Mouse (Mus musculus): Measurements from ENCODE around the gene Slc5a10. TPM values are rescaled to one million over a fixed set of nuclear protein-coding genes. Genes with fewer than 3 reads are reported as not detected.

Slc5a10 gene
- polyA plus RNA-seq (2015; fragmentation: Nextera tagmentation; extraction: Ambion mirVana): 0.11 TPM in 1 of 2 replicates, not detected in the other

DNA sequence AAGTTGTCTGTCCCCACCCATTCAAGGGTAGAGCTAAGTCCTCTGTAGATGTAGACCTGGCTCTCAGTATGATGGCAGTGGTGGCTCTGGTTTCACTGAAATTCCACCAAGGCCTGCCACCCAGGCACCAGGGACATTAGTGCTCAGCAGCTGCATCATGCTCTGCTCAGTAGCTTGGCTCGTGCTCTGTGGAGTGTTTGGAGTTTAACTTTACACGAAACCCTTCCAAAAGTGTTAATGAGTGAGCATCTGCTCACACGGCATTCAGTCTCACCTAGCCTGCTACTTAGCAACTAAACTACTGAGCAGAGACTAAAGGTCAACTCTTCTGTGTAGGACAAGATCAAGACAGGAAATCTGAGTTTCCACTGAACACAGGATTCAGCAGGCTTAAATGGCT is at the start of gene Slc5a10:
Gene Slc5a10 (minus strand): TSS at position 191 of the 400 bp plus-strand sequence.
- Histone ChIP-seq H3K27ac (ENCODE audit: low read length) (no peak within 1 kb of the TSS), H3K36me3 (ENCODE audit: control insufficient read depth, insufficient read depth) (no peaks in the 10 kb centered on the region), H3K9me3 (replicated peaks; ENCODE audit: control insufficient read depth, low read length) (no peaks in the 10 kb centered on the region), H3K27me3 (ENCODE audit: control insufficient read depth, insufficient read depth, low read length) (no peaks in the 10 kb centered on the region), H3K4me2 (ENCODE audit: low read depth, low read length) (no peak within 1 kb of the TSS), H3K4me3 (ENCODE audit: low read length) (no peak within 1 kb of the TSS), H3K9ac (ENCODE audit: low read length) (no peak within 1 kb of the TSS), H3K4me1 (ENCODE audit: control insufficient read depth, insufficient read depth, low read length) (no peaks in the 10 kb centered on the region)
- ATAC-seq (replicated peaks; ENCODE audit: extremely low read depth, insufficient read depth, low FRiP score): no peak
- WGBS: 76% methylated on average over 3 of the region's 3 CpGs

DNA sequence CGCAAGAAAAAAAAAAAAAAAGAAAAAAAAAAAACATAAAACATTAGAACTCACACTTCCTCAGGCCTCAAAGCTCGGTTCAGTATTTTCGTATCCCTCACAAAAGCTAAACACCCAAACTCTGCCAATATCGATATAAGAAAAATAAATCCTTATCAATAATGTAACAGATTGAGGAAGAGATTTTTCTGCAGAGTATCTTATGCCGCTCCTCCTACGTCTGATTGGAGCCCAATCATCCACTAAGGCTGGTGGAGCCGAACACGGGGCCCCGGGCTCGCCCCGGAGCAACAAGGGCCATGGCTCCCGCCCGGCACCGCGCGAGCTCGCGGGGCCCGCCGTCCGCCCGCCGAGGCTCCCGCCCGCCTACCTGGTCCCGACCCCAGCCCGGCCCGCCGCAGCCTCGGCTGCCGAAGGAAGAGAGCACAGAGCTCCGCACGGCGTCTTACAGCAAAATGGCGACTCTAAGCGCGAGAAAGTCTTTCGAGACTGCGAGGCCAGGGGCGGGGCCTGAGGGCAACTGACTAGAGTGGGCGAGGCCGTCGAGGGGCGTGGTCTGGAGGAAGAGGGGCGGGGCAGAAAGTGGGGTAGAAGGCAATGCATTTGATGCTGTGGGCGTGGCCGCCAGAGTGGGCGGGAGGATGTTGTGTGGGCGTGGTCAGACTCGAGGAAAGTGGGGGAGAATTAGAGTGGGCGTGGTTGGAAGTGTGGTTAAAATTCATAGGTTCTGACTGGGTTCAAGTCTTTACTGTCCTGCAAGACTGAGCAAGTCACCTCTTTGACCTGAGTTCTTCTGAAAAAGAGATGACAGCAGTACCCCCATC is 41.2 kb upstream of the Slc5a10 start, which contains the start of gene Prpsap2:
Gene Prpsap2 (minus strand): TSS at position 505 of the 824 bp plus-strand sequence.
- under 1% methylated on average over 51 of the region's 51 CpGs for WGBS
- peak within 1 kb of the TSS; percentile 86 for H3K9ac ChIP-seq (ENCODE audit: low read length)
- H3K27me3 ChIP-seq (ENCODE audit: control insufficient read depth, insufficient read depth, low read length): no peaks in the 10 kb centered on the region
- peak; percentile 96 for ATAC-seq (replicated peaks; ENCODE audit: extremely low read depth, insufficient read depth, low FRiP score)
- H3K36me3 ChIP-seq (ENCODE audit: control insufficient read depth, insufficient read depth): peaks cover under 1% of the 10 kb centered on the region; the same call in 1 of the 2 replicates
- no peaks in the 10 kb centered on the region for H3K9me3 ChIP-seq (replicated peaks; ENCODE audit: control insufficient read depth, low read length)
- H3K4me3 ChIP-seq (ENCODE audit: low read length): peak within 1 kb of the TSS; percentile 75
- peak within 1 kb of the TSS; percentile 85 for H3K27ac ChIP-seq (ENCODE audit: low read length)
- H3K4me2 ChIP-seq (ENCODE audit: low read depth, low read length): peak within 1 kb of the TSS; percentile 73
- peaks cover 5% of the 10 kb centered on the region for H3K4me1 ChIP-seq (ENCODE audit: control insufficient read depth, insufficient read depth, low read length)

DNA sequence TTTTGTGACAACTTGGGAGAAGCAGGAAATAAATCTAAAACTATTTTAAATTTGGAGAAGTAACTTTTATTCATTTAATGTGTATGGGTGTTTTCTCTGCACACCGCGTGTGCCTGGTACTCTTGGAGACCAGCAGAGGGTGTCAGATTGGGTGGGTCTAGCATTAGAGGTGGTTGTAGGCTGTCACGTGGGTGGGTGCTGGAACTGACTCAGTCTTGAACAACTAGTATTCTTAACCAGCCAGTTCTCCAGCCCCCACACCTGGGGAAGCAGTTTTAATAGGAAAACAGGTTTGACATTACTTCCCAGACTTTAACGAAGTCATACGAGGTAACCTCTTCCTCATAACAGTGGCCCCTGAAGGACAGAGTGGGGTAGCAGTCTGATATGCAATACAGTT is 39.9 kb upstream of the Slc5a10 start:
- Histone ChIP-seq H3K9ac (ENCODE audit: low read length) (no peak overlapping the region), H3K4me3 (ENCODE audit: low read length) (no peak overlapping the region), H3K27me3 (ENCODE audit: control insufficient read depth, insufficient read depth, low read length) (no peaks in the 10 kb centered on the region), H3K36me3 (ENCODE audit: control insufficient read depth, insufficient read depth) (peaks cover 8% of the 10 kb centered on the region; the same call in 1 of the 2 replicates), H3K27ac (ENCODE audit: low read length) (no peak overlapping the region), H3K9me3 (replicated peaks; ENCODE audit: control insufficient read depth, low read length) (no peaks in the 10 kb centered on the region), H3K4me2 (ENCODE audit: low read depth, low read length) (peak overlapping the region; percentile 73), H3K4me1 (ENCODE audit: control insufficient read depth, insufficient read depth, low read length) (peaks cover 5% of the 10 kb centered on the region)
- ATAC-seq (replicated peaks; ENCODE audit: extremely low read depth, insufficient read depth, low FRiP score): no peak
- WGBS: 75% methylated on average over 5 of the region's 5 CpGs

DNA sequence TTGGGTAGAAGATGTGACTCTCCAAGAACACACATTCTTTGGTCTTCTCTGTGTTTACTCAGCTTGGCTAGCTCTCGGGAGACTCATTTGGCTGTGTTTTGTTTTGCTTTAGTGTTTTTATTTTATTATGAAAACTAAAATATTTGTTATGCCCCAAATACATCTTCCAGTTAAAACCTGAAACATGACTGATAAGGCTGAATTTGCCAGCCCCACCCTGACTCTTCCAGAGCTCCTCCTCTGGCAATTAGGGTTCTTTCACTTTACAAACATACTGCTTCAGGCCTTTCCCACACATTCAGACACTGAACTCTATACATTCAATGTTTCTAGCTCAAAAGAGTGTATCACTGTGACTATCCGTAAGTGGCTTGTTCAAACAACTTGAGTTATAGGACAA is 36.5 kb upstream of the Slc5a10 start:
- WGBS: 81% methylated on average over 2 of the region's 2 CpGs
- Histone ChIP-seq H3K4me3 (ENCODE audit: low read length) (no peak overlapping the region), H3K27me3 (ENCODE audit: control insufficient read depth, insufficient read depth, low read length) (no peaks in the 10 kb centered on the region), H3K4me1 (ENCODE audit: control insufficient read depth, insufficient read depth, low read length) (peaks cover 5% of the 10 kb centered on the region), H3K27ac (ENCODE audit: low read length) (no peak overlapping the region), H3K9ac (ENCODE audit: low read length) (no peak overlapping the region), H3K36me3 (ENCODE audit: control insufficient read depth, insufficient read depth) (peaks cover 28% of the 10 kb centered on the region), H3K9me3 (replicated peaks; ENCODE audit: control insufficient read depth, low read length) (no peaks in the 10 kb centered on the region), H3K4me2 (ENCODE audit: low read depth, low read length) (no peak overlapping the region)
- ATAC-seq (replicated peaks; ENCODE audit: extremely low read depth, insufficient read depth, low FRiP score): no peak

DNA sequence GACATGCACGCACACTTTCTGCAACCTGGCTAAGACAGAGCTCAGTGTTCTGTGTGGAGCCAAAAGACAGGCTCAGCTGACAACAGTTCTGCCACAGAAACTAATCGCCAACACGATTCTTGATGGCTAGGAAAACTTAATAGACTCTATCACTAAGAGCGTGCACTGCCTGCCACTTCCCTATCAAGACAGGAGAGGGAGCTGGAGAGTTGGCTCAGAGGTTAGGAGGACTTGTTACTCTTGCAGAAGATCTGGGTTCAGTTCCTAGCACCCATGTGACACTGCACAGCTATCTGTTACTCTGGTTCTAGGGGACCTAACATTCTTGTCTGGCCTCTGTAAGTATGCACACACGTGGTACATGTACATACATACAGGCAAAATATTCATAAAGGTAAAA is 31.0 kb upstream of the Slc5a10 start:
- WGBS: 82% methylated on average over 5 of the region's 5 CpGs
- H3K27me3 ChIP-seq (ENCODE audit: control insufficient read depth, insufficient read depth, low read length): no peaks in the 10 kb centered on the region
- no peak overlapping the region for H3K4me3 ChIP-seq (ENCODE audit: low read length)
- H3K9me3 ChIP-seq (replicated peaks; ENCODE audit: control insufficient read depth, low read length): no peaks in the 10 kb centered on the region
- H3K4me1 ChIP-seq (ENCODE audit: control insufficient read depth, insufficient read depth, low read length): no peaks in the 10 kb centered on the region
- peaks cover 33% of the 10 kb centered on the region for H3K36me3 ChIP-seq (ENCODE audit: control insufficient read depth, insufficient read depth)
- H3K4me2 ChIP-seq (ENCODE audit: low read depth, low read length): no peak overlapping the region
- no peak overlapping the region for H3K27ac ChIP-seq (ENCODE audit: low read length)
- no peak for ATAC-seq (replicated peaks; ENCODE audit: extremely low read depth, insufficient read depth, low FRiP score)
- H3K9ac ChIP-seq (ENCODE audit: low read length): no peak overlapping the region

DNA sequence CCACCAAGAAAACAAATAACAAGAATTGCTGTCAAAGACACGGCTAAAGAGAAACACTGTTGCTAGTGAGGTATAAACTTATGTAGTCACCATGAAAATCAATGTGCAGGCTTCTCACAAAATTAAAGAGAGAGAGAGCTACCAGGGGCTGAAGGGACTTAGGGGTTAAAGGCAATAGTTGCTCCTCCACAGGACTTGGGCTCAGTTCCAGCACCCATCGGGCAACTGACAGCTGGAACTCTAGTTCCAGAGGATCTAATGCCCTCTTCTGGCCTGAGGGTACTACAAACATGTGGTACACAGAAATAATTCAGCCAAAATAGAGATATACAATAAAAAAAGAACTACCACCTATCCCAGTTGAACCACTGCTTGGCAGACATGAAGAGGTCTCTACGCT is 26.5 kb upstream of the Slc5a10 start:
- Histone ChIP-seq H3K4me2 (ENCODE audit: low read depth, low read length) (no peak overlapping the region), H3K4me3 (ENCODE audit: low read length) (no peak overlapping the region), H3K4me1 (ENCODE audit: control insufficient read depth, insufficient read depth, low read length) (no peaks in the 10 kb centered on the region), H3K9me3 (replicated peaks; ENCODE audit: control insufficient read depth, low read length) (no peaks in the 10 kb centered on the region), H3K36me3 (ENCODE audit: control insufficient read depth, insufficient read depth) (peaks cover 18% of the 10 kb centered on the region), H3K27me3 (ENCODE audit: control insufficient read depth, insufficient read depth, low read length) (no peaks in the 10 kb centered on the region), H3K9ac (ENCODE audit: low read length) (no peak overlapping the region), H3K27ac (ENCODE audit: low read length) (no peak overlapping the region)
- ATAC-seq (replicated peaks; ENCODE audit: extremely low read depth, insufficient read depth, low FRiP score): no peak
- WGBS: 58% methylated on average over 3 of the region's 3 CpGs

DNA sequence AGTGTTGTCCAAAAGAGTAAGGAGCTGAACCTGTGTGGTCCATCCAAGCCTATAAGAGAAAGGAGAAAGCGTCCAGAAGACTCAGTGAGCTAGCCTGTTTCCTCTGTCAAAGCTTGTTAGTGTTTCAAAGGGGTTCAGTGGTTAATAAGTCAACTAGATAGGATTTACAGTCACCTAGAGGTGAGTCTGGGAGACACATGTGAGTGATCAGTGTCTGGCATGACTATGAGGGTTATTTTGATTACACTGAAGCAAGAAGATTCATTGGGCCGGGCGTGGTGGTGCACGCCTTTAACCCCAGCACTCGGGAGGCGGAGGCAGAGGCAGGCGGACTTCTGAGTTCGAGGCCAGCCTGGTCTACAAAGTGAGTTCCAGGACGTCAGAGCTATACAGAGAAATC is 25.2 kb upstream of the Slc5a10 start:
- no peak overlapping the region for H3K9ac ChIP-seq (ENCODE audit: low read length)
- H3K4me1 ChIP-seq (ENCODE audit: control insufficient read depth, insufficient read depth, low read length): no peaks in the 10 kb centered on the region
- no peak overlapping the region for H3K27ac ChIP-seq (ENCODE audit: low read length)
- peaks cover 13% of the 10 kb centered on the region for H3K36me3 ChIP-seq (ENCODE audit: control insufficient read depth, insufficient read depth)
- no peak overlapping the region for H3K4me3 ChIP-seq (ENCODE audit: low read length)
- 92% methylated on average over 9 of the region's 9 CpGs for WGBS
- no peak overlapping the region for H3K4me2 ChIP-seq (ENCODE audit: low read depth, low read length)
- no peaks in the 10 kb centered on the region for H3K9me3 ChIP-seq (replicated peaks; ENCODE audit: control insufficient read depth, low read length)
- no peaks in the 10 kb centered on the region for H3K27me3 ChIP-seq (ENCODE audit: control insufficient read depth, insufficient read depth, low read length)
- no peak for ATAC-seq (replicated peaks; ENCODE audit: extremely low read depth, insufficient read depth, low FRiP score)

DNA sequence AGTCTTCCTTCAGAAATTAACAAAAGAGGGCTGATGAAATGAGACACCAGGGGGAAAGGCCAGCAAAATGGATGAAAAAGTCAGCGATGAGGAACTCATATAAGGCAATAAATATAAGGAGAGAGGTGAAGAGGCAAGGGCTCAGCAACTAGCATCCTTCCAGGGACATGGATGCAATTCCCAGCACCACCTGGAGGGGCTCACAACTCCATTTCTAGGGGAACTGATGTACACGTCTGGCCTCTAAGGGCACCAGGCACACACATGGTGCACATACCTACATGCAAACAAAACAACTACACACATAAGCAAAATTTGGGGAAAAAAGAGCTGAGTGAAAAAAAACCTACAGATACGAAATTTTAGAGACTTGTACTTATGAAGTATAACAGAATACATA is 23.8 kb upstream of the Slc5a10 start:
- no peaks in the 10 kb centered on the region for H3K27me3 ChIP-seq (ENCODE audit: control insufficient read depth, insufficient read depth, low read length)
- ATAC-seq (replicated peaks; ENCODE audit: extremely low read depth, insufficient read depth, low FRiP score): no peak
- H3K27ac ChIP-seq (ENCODE audit: low read length): no peak overlapping the region
- peaks cover 25% of the 10 kb centered on the region for H3K36me3 ChIP-seq (ENCODE audit: control insufficient read depth, insufficient read depth)
- no peaks in the 10 kb centered on the region for H3K4me1 ChIP-seq (ENCODE audit: control insufficient read depth, insufficient read depth, low read length)
- H3K4me2 ChIP-seq (ENCODE audit: low read depth, low read length): no peak overlapping the region
- H3K9ac ChIP-seq (ENCODE audit: low read length): no peak overlapping the region
- no peak overlapping the region for H3K4me3 ChIP-seq (ENCODE audit: low read length)
- WGBS: 74% methylated on average over 3 of the region's 3 CpGs
- H3K9me3 ChIP-seq (replicated peaks; ENCODE audit: control insufficient read depth, low read length): no peaks in the 10 kb centered on the region

DNA sequence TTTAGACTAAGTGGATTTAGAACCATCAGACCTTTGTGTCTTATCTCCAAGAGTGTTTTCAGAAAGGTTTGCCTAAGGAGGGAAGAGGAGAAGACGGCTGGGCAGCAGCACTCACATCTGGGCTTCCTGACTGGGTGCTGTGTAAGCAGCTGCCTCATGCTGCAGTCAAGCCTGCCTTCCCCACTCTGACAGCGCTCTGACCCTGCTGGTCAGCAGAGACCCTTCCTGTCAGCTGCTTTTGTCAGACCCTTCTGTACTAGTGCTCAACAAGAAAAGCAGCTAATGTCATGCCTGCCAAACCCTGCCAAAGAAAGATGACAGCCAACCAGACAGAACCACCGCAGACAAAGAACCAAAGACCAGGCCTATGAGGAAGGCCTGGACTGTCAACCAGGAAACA is 23.1 kb upstream of the Slc5a10 start:
- Histone ChIP-seq H3K4me3 (ENCODE audit: low read length) (no peak overlapping the region), H3K36me3 (ENCODE audit: control insufficient read depth, insufficient read depth) (peaks cover 32% of the 10 kb centered on the region), H3K9me3 (replicated peaks; ENCODE audit: control insufficient read depth, low read length) (no peaks in the 10 kb centered on the region), H3K4me2 (ENCODE audit: low read depth, low read length) (no peak overlapping the region), H3K27ac (ENCODE audit: low read length) (no peak overlapping the region), H3K27me3 (ENCODE audit: control insufficient read depth, insufficient read depth, low read length) (no peaks in the 10 kb centered on the region), H3K4me1 (ENCODE audit: control insufficient read depth, insufficient read depth, low read length) (no peaks in the 10 kb centered on the region), H3K9ac (ENCODE audit: low read length) (no peak overlapping the region)
- 67% methylated on average over 3 of the region's 3 CpGs for WGBS
- no peak for ATAC-seq (replicated peaks; ENCODE audit: extremely low read depth, insufficient read depth, low FRiP score)

All from heart, embryonic 16.5 days (tissue).